14 mouse cellular contexts compared by ENCODE assay signal in genomic region chr8:77488215-77488606, GRCm38 (mm10). TPM values are rescaled to one million over a fixed set of nuclear protein-coding genes. Genes with fewer than 3 reads are reported as not detected.
A peak's percentile ranks its signal among the peaks of the same experiment; 100 is the strongest.
DNase-seq lines count a peak whose midpoint lies in the region; ATAC-seq and TF ChIP-seq lines count a peak whose summit lies in the region.
"Had no signal": no experiment of that assay in that cellular context is flagged by ENCODE, and none has a peak within 500 bp of the region (broad histone marks: within the 10 kb centered on the region; RNA-seq: fewer than 3 reads in every experiment).

No protein-coding gene starts in this region.

- no peaks in the 10 kb centered on the region for H3K27me3 ChIP-seq in heart, embryonic 13.5 days (replicated peaks)
- no peaks in the 10 kb centered on the region for H3K27me3 ChIP-seq in liver, embryonic 15.5 days
- no peaks in the 10 kb centered on the region for H3K27me3 ChIP-seq in liver, embryonic 12.5 days (replicated peaks)
- H3K27me3 ChIP-seq in intestine, embryonic 15.5 days (replicated peaks), result no peaks in the 10 kb centered on the region
- no peaks in the 10 kb centered on the region for H3K27me3 ChIP-seq in small intestine, adult 2 months (ENCODE audit: control insufficient read depth, insufficient read depth, low read length)
- H3K27me3 ChIP-seq: midbrain, embryonic 15.5 days; neural tube, embryonic 15.5 days; Patski had no signal

- H3K27ac ChIP-seq in heart, embryonic 13.5 days (replicated peaks), result peak overlapping the region; percentile 73
- H3K27ac ChIP-seq in liver, embryonic 15.5 days (replicated peaks), result 0 out of 2 replicates have a peak overlapping the region, but pooled peaks have one; percentile 19
- H3K27ac ChIP-seq in liver, embryonic 12.5 days, result no peak overlapping the region
- H3K27ac ChIP-seq in intestine, embryonic 15.5 days, result peak overlapping the region; percentile 75
- peak overlapping the region; percentile 38 for H3K27ac ChIP-seq in small intestine, adult 2 months (ENCODE audit: insufficient read depth, low read depth, low read length)
- H3K27ac ChIP-seq: hindbrain, embryonic 10.5 days; layer of hippocampus, adult 2 months; midbrain, embryonic 15.5 days; neural tube, embryonic 15.5 days had no signal

- peak overlapping the region; percentile 54 for H3K9ac ChIP-seq in heart, embryonic 13.5 days
- H3K9ac ChIP-seq in liver, embryonic 15.5 days, result no peak overlapping the region
- H3K9ac ChIP-seq in liver, embryonic 12.5 days, result no peak overlapping the region
- no peak overlapping the region for H3K9ac ChIP-seq in intestine, embryonic 15.5 days
- H3K9ac ChIP-seq: midbrain, embryonic 15.5 days; neural tube, embryonic 15.5 days had no signal

- no peak for DNase-seq in heart, postnatal 10 days
- DNase-seq in spleen, adult 12 weeks (ENCODE audit: low spot score), result no peak
- DNase-seq: cerebellum, postnatal 25 days had no signal

- H3K4me3 ChIP-seq in heart, embryonic 13.5 days, result no peak overlapping the region
- no peak overlapping the region for H3K4me3 ChIP-seq in liver, embryonic 15.5 days (replicated peaks)
- H3K4me3 ChIP-seq in liver, embryonic 12.5 days, result no peak overlapping the region
- H3K4me3 ChIP-seq in intestine, embryonic 15.5 days (replicated peaks), result no peak overlapping the region
- H3K4me3 ChIP-seq in small intestine, adult 2 months (ENCODE audit: low read depth, low read length), result no peak overlapping the region
- H3K4me3 ChIP-seq: hindbrain, embryonic 10.5 days; layer of hippocampus, adult 2 months; midbrain, embryonic 15.5 days; neural tube, embryonic 15.5 days had no signal

- peaks cover 99% of the 10 kb centered on the region for H3K4me1 ChIP-seq in heart, embryonic 13.5 days
- H3K4me1 ChIP-seq in liver, embryonic 15.5 days (replicated peaks), result peaks cover 96% of the 10 kb centered on the region
- peaks cover 97% of the 10 kb centered on the region for H3K4me1 ChIP-seq in liver, embryonic 12.5 days
- peaks cover 63% of the 10 kb centered on the region for H3K4me1 ChIP-seq in intestine, embryonic 15.5 days (replicated peaks)
- H3K4me1 ChIP-seq in small intestine, adult 2 months (ENCODE audit: control insufficient read depth, insufficient read depth, insufficient read length, low read length), result peaks cover 7% of the 10 kb centered on the region; the same call in 1 of the 2 replicates
- H3K4me1 ChIP-seq: midbrain, embryonic 15.5 days had no signal

- WGBS in heart, embryonic 13.5 days, result 23% methylated on average over 4 of the region's 4 CpGs
- WGBS in liver, embryonic 15.5 days (ENCODE audit: insufficient replicate concordance), result 68% methylated on average over 4 of the region's 4 CpGs
- 65% methylated on average over 4 of the region's 4 CpGs for WGBS in liver, embryonic 12.5 days (ENCODE audit: insufficient replicate concordance)
- 28% methylated on average over 4 of the region's 4 CpGs for WGBS in intestine, embryonic 15.5 days
- WGBS in small intestine, adult 2 months, result 51% methylated on average over 4 of the region's 4 CpGs

- no peak overlapping the region for H3K4me2 ChIP-seq in heart, embryonic 13.5 days
- no peak overlapping the region for H3K4me2 ChIP-seq in liver, embryonic 15.5 days
- H3K4me2 ChIP-seq in liver, embryonic 12.5 days, result no peak overlapping the region
- 0 out of 2 replicates have a peak overlapping the region, but pooled peaks have one; percentile 1 for H3K4me2 ChIP-seq in intestine, embryonic 15.5 days (replicated peaks)
- H3K4me2 ChIP-seq: midbrain, embryonic 15.5 days; neural tube, embryonic 15.5 days had no signal

- TF ChIP-seq POLR2A in small intestine, adult 2 months (IDR thresholded peaks at IDR 0.05; ENCODE audit: low read depth, low read length), result no peak

- TF ChIP-seq CTCF in small intestine, adult 2 months (IDR thresholded peaks at IDR 0.05; ENCODE audit: extremely low read depth, insufficient read length, insufficient replicate concordance, low read depth, low read length), result no peak

- no peak for ATAC-seq in heart, embryonic 13.5 days (ENCODE audit: extremely low read depth, insufficient number of reproducible peaks, low FRiP score, low TSS enrichment)
- ATAC-seq in liver, embryonic 15.5 days (ENCODE audit: insufficient read depth), result no peak
- no peak for ATAC-seq in liver, embryonic 12.5 days
- peak; percentile 44 for ATAC-seq in intestine, embryonic 15.5 days
- ATAC-seq: CD4-positive, CD25-positive, alpha-beta regulatory T cell, adult 4 months; midbrain, embryonic 15.5 days had no signal

- intact Hi-C loops in heart, postnatal 10 days (cut with DNase I), result no loop called here

- H3K36me3 ChIP-seq in heart, embryonic 13.5 days, result no peaks in the 10 kb centered on the region
- H3K36me3 ChIP-seq in liver, embryonic 15.5 days (replicated peaks), result no peaks in the 10 kb centered on the region
- H3K36me3 ChIP-seq in liver, embryonic 12.5 days, result no peaks in the 10 kb centered on the region
- no peaks in the 10 kb centered on the region for H3K36me3 ChIP-seq in intestine, embryonic 15.5 days
- H3K36me3 ChIP-seq in small intestine, adult 2 months (ENCODE audit: control insufficient read depth, insufficient read depth, low read length), result no peaks in the 10 kb centered on the region
- H3K36me3 ChIP-seq: hindbrain, embryonic 10.5 days; midbrain, embryonic 15.5 days; neural tube, embryonic 15.5 days had no signal

- H3K9me3 ChIP-seq in heart, embryonic 13.5 days, result no peaks in the 10 kb centered on the region
- H3K9me3 ChIP-seq in liver, embryonic 15.5 days (replicated peaks), result no peaks in the 10 kb centered on the region
- no peaks in the 10 kb centered on the region for H3K9me3 ChIP-seq in liver, embryonic 12.5 days (replicated peaks)
- H3K9me3 ChIP-seq in intestine, embryonic 15.5 days, result no peaks in the 10 kb centered on the region
- H3K9me3 ChIP-seq: hindbrain, embryonic 10.5 days; midbrain, embryonic 15.5 days; neural tube, embryonic 15.5 days had no signal

RNA-seq across cellular contexts. Expression of gene Arhgap10, which starts 29.5 kb away (rescaled TPM):
- polyA plus RNA-seq in heart, embryonic 13.5 days (2015; fragmentation: Nextera tagmentation; extraction: Ambion mirVana), result 20.3 and 20.7 TPM in 2 replicates
- 10 to 100 TPM; 54.5 to 54.6 TPM for total RNA-seq in heart, postnatal 10 days (2021)
- 5.5 and 5.8 TPM in 2 replicates for polyA plus RNA-seq in liver, embryonic 15.5 days (2015; fragmentation: Nextera tagmentation; extraction: Ambion mirVana)
- polyA plus RNA-seq in liver, embryonic 12.5 days (2016; fragmentation: Nextera tagmentation; extraction: Ambion mirVana), result 13.5 and 13.8 TPM in 2 replicates
- 25.8 and 30.9 TPM in 2 replicates for polyA plus RNA-seq in intestine, embryonic 15.5 days (2015; fragmentation: Nextera tagmentation; extraction: Ambion mirVana)
- 3.4 and 4.0 TPM in 2 replicates for polyA plus RNA-seq in small intestine, adult 2 months (2012; rRNA removed)
